Mouse (Mus musculus) ES-Bruce4 (cell line): Measurements from ENCODE around the gene Ap1b1.

Experiments used
- CTCF ChIP-seq: IDR thresholded peaks from one replicate; pipeline ENCODE4 v1.8.1; 2011; ENCODE audit warnings: low read depth, low read length
- EP300 ChIP-seq: IDR thresholded peaks from 2 replicates; pipeline ENCODE4 v1.6.1; 2011; ENCODE audit warnings: low read depth, low read length; ENCODE audit not compliant: insufficient read depth

DNA sequence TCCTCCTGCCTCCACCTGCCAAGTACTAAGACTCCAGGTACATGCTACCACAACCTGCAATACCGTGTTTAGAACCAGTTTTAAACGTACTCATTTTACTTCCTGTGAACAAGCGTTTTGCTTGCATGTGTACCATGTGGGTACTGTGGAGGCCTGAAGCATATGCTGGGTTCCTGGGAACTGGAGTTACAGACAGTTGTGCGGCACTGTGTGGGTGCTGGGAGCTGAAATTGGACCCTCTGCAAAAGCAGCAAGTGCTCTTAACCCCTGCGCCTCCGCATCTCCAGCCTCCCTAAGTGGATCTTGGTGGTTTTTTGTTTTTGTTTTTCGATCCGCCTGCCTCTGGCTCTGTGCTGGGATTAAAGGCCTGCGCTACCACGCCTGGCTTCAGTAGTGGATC is 65.0 kb downstream of the Ap1b1 start:
- no peak for TF ChIP-seq EP300
- no peak for TF ChIP-seq CTCF
